Mouse (Mus musculus) small intestine, adult 2 months (tissue): ENCODE data around the gene Gga2.

Source experiments
- CTCF ChIP-seq: fragments of 200-500 bp; IDR thresholded peaks from 2 replicates; pipeline ENCODE4 v1.5.1; 2012; ENCODE audit warnings: low read depth, mild to moderate bottlenecking, control low read depth, inconsistent platforms, low read length, moderate library complexity, mixed read lengths; ENCODE audit not compliant: insufficient replicate concordance, insufficient read length; ENCODE audit errors: extremely low read depth
- POLR2A ChIP-seq: fragments of 200-500 bp; IDR thresholded peaks from 2 replicates; pipeline ENCODE4 v1.6.1; 2012; ENCODE audit warnings: low read depth, mild to moderate bottlenecking, control low read depth, inconsistent platforms, low read length, moderate library complexity

- TF ChIP-seq CTCF: no peak
- TF ChIP-seq POLR2A: no peak
Observed at GRCm38 (mm10) chr7:122000396-122000795, 20.6 kb downstream of the Gga2 start.
